Mouse (Mus musculus): ENCODE measurements around the gene Epha4. TPM values are rescaled to one million over a fixed set of nuclear protein-coding genes. Genes with fewer than 3 reads are reported as not detected.

Epha4 gene
- total and polyA plus RNA-seq, 2 experiments from 2014 or later = 58.7 to 111 TPM

- peaks cover 10% of the 10 kb centered on the region; the same call in 1 of the 2 replicates for H3K36me3 ChIP-seq (ENCODE audit: insufficient read depth)
- H3K4me3 ChIP-seq (ENCODE audit: low read depth, low read length) = peak overlapping the region; percentile 36
- peak overlapping the region; percentile 46 for H3K9ac ChIP-seq
- ATAC-seq (peak; percentile 54; the same call in 1 of the 2 replicates), DNase-seq (peak; percentile 68)
- no peak for TF ChIP-seq CTCF (IDR thresholded peaks at IDR 0.05; ENCODE audit: low read depth)
- no peaks in the 10 kb centered on the region for H3K9me3 ChIP-seq (ENCODE audit: low read length)
- H3K27ac ChIP-seq (ENCODE audit: low read depth, low read length) = peak overlapping the region; percentile 45; the same call in 1 of the 2 replicates
- WGBS = 18% methylated on average over 21 of the region's 21 CpGs
- no peaks in the 10 kb centered on the region for H3K27me3 ChIP-seq (ENCODE audit: insufficient read depth, low read length)
- peak overlapping the region; percentile 56 for H3K4me2 ChIP-seq (ENCODE audit: low read depth)
- H3K4me1 ChIP-seq (ENCODE audit: insufficient read depth) = peaks cover 35% of the 10 kb centered on the region
Observed at GRCm38 (mm10) chr1:77506038-77506855, 8.6 kb downstream of the Epha4 start.

GRCm38 (mm10) chr1:77505263-77505662 is 9.6 kb downstream of the Epha4 start:
- no peaks in the 10 kb centered on the region for H3K9me3 ChIP-seq (ENCODE audit: low read length)
- H3K36me3 ChIP-seq (ENCODE audit: insufficient read depth) = peaks cover 10% of the 10 kb centered on the region; the same call in 1 of the 2 replicates
- no peaks in the 10 kb centered on the region for H3K27me3 ChIP-seq (ENCODE audit: insufficient read depth, low read length)
- no peak for TF ChIP-seq CTCF (IDR thresholded peaks at IDR 0.05; ENCODE audit: low read depth)
- no peak overlapping the region for H3K27ac ChIP-seq (ENCODE audit: low read depth, low read length)
- H3K4me3 ChIP-seq (ENCODE audit: low read depth, low read length) = peak overlapping the region; percentile 36
- H3K4me1 ChIP-seq (ENCODE audit: insufficient read depth) = peaks cover 34% of the 10 kb centered on the region
- DNase-seq (no peak), ATAC-seq (no peak)
- peak overlapping the region; percentile 56 for H3K4me2 ChIP-seq (ENCODE audit: low read depth)
- peak overlapping the region; percentile 46 for H3K9ac ChIP-seq
- 41% methylated on average over 8 of the region's 8 CpGs for WGBS

GRCm38 (mm10) chr1:77504813-77505212 is 10.1 kb downstream of the Epha4 start:
- Histone ChIP-seq H3K4me3 (ENCODE audit: low read depth, low read length) (peak overlapping the region; percentile 36), H3K27ac (ENCODE audit: low read depth, low read length) (no peak overlapping the region), H3K27me3 (ENCODE audit: insufficient read depth, low read length) (no peaks in the 10 kb centered on the region), H3K4me1 (ENCODE audit: insufficient read depth) (peaks cover 34% of the 10 kb centered on the region), H3K4me2 (ENCODE audit: low read depth) (peak overlapping the region; percentile 56), H3K9ac (no peak overlapping the region), H3K9me3 (ENCODE audit: low read length) (no peaks in the 10 kb centered on the region), H3K36me3 (ENCODE audit: insufficient read depth) (peaks cover 10% of the 10 kb centered on the region; the same call in 1 of the 2 replicates)
- DNase-seq (no peak), ATAC-seq (no peak)
- TF ChIP-seq CTCF (IDR thresholded peaks at IDR 0.05; ENCODE audit: low read depth) = no peak
- 27% methylated on average over 2 of the region's 2 CpGs for WGBS

GRCm38 (mm10) chr1:77503711-77504181 is 11.1 kb downstream of the Epha4 start:
- no peaks in the 10 kb centered on the region for H3K9me3 ChIP-seq (ENCODE audit: low read length)
- H3K27me3 ChIP-seq (ENCODE audit: insufficient read depth, low read length) = no peaks in the 10 kb centered on the region
- 34% methylated on average over 8 of the region's 8 CpGs for WGBS
- H3K27ac ChIP-seq (ENCODE audit: low read depth, low read length) = no peak overlapping the region
- peak overlapping the region; percentile 36 for H3K4me3 ChIP-seq (ENCODE audit: low read depth, low read length)
- H3K36me3 ChIP-seq (ENCODE audit: insufficient read depth) = peaks cover 10% of the 10 kb centered on the region; the same call in 1 of the 2 replicates
- H3K4me1 ChIP-seq (ENCODE audit: insufficient read depth) = peaks cover 34% of the 10 kb centered on the region
- 0 out of 2 replicates have a peak overlapping the region, but pooled peaks have one; percentile 25 for H3K9ac ChIP-seq
- peak; percentile 31 for TF ChIP-seq CTCF (IDR thresholded peaks at IDR 0.05; ENCODE audit: low read depth)
- peak overlapping the region; percentile 56 for H3K4me2 ChIP-seq (ENCODE audit: low read depth)
- peak; percentile 74 for DNase-seq
- peak; percentile 76 for ATAC-seq

GRCm38 (mm10) chr1:77502554-77503119 is 12.3 kb downstream of the Epha4 start:
- WGBS = 16% methylated on average over 11 of the region's 11 CpGs
- Histone ChIP-seq H3K4me2 (ENCODE audit: low read depth) (peak overlapping the region; percentile 56), H3K27ac (ENCODE audit: low read depth, low read length) (peak overlapping the region; percentile 47), H3K36me3 (ENCODE audit: insufficient read depth) (peaks cover 10% of the 10 kb centered on the region; the same call in 1 of the 2 replicates), H3K9ac (no peak overlapping the region), H3K4me1 (ENCODE audit: insufficient read depth) (peaks cover 34% of the 10 kb centered on the region), H3K27me3 (ENCODE audit: insufficient read depth, low read length) (no peaks in the 10 kb centered on the region), H3K4me3 (ENCODE audit: low read depth, low read length) (peak overlapping the region; percentile 19), H3K9me3 (ENCODE audit: low read length) (no peaks in the 10 kb centered on the region)
- no peak for TF ChIP-seq CTCF (IDR thresholded peaks at IDR 0.05; ENCODE audit: low read depth)
- peak; percentile 62 for DNase-seq
- no peak for ATAC-seq

GRCm38 (mm10) chr1:77501363-77501933 is 13.4 kb downstream of the Epha4 start:
- H3K36me3 ChIP-seq (ENCODE audit: insufficient read depth) = peaks cover 2% of the 10 kb centered on the region; the same call in 1 of the 2 replicates
- peak overlapping the region; percentile 38; the same call in 1 of the 2 replicates for H3K9ac ChIP-seq
- H3K27ac ChIP-seq (ENCODE audit: low read depth, low read length) = no peak overlapping the region
- peaks cover 36% of the 10 kb centered on the region for H3K4me1 ChIP-seq (ENCODE audit: insufficient read depth)
- WGBS = 35% methylated on average over 13 of the region's 13 CpGs
- ATAC-seq = no peak
- peak overlapping the region; percentile 19 for H3K4me3 ChIP-seq (ENCODE audit: low read depth, low read length)
- no peaks in the 10 kb centered on the region for H3K27me3 ChIP-seq (ENCODE audit: insufficient read depth, low read length)
- TF ChIP-seq CTCF (IDR thresholded peaks at IDR 0.05; ENCODE audit: low read depth) = no peak
- no peaks in the 10 kb centered on the region for H3K9me3 ChIP-seq (ENCODE audit: low read length)
- peak overlapping the region; percentile 56 for H3K4me2 ChIP-seq (ENCODE audit: low read depth)
- DNase-seq = no peak

Measured in forebrain, postnatal 0 days (tissue).